Mouse (Mus musculus): ENCODE measurements around the gene Itgb4.

Itgb4 gene

DNA sequence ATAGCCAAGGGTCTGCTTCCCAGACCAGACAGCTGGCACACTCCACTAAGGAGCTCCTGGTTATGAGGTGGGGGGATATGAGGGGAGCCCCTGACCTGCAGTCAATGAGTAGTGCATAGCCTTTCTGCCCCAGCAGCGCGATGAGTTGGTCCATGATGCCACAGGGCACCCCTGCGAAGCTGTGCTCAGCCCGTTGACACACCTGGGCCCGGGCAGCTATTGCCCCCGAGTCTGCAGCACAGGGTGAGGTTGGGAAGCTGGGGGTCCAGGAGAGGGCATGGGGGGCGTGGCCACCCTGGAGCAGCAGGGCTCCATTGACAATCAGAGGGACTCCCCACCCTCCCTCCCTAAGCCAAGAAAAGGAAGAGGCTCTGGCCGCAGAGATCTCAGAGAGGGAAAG is 35.6 kb downstream of the Itgb4 start:
- ChIA-PET POLR2A (interaction anchor here in 3 of 4 experiments (0.5 to 13.1 kb wide), 19 partner anchors 9 to 141 kb away, joined by 3 to 392 read pairs (median 4); no protein-coding TSS in a partner anchor), CTCF (interaction anchor here (0.5 to 1.8 kb wide), 7 partner anchors 8 to 582 kb away, joined by 3 to 6 read pairs (median 4); no protein-coding TSS in a partner anchor)

DNA sequence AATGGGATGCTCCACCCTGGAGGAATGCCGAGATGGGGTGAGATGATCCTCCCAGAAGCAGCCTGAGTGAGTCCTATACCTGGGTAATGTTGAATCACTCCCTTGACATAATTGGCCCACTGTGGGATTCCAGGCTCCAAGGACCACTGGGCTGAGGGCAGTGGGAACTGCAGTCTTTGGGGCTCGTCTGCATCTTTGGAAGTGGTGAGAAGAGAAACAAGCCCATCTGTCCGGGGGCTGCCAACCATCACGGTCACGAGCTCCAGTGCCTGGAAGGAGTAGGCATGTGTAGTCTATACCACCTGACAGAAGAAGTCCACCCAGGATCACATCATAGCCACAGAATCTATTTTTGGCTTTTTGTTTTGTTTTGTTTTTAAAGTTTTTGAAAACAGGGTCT is 36.4 kb downstream of the Itgb4 start:
- ChIA-PET POLR2A (interaction anchor here (0.6 to 13.1 kb wide), 23 partner anchors 9 to 613 kb away, joined by 3 to 392 read pairs (median 6); partner anchors contain the start of genes Unk (in 2 of the 4), Recql5 (in 1 of the 4) and Sap30bp (in 1 of the 4)), CTCF (interaction anchor here in 3 of 4 experiments (0.6 to 2.5 kb wide), 8 partner anchors 9 to 197 kb away, joined by 3 to 14 read pairs (median 4); partner anchors contain the start of gene Caskin2 (in 1 of the 3))

DNA sequence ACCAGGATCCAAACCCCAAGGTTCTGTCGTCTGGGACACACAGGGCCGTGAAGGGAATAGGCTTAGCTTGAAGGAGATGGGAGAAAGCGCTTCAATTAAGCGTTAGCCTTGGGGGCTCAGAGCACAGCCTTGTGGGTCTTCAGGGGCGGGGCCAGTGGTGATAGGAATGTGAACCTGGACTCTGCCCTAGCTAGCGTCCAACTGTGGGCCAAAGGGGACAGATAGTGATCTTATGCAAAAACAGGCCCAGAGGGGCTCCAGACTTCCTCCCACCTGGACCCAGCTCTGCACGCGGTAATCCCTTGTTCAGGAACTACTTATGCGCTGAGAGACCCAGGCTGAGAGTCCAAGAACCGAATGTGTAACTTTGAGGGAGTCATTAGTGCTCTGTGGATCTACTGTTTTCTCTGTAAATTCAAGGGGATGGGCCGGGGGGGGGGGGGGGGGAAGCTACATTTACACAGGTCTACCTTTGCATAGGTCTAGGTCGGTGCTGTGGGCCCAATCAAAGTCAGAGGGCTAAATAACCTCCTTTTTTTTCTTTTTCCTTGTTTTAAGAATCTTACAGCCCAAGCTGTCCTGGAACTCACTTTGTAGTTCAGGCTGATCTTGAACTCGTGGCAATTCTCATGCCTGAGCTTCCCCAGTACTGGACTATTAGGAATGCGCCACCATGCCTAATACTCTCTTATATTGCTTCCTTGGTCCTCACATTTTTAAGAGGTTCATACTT is 37.2 kb downstream of the Itgb4 start:
- ChIA-PET POLR2A (interaction anchor here (0.5 to 13.1 kb wide), 74 partner anchors 8 to 613 kb away, joined by 3 to 392 read pairs (median 4); partner anchors contain the start of genes Recql5 (in 2 of the 4), Sap30bp (in 2 of the 4), Unk (in 2 of the 4) and Grb2 (in 1 of the 4)), CTCF (interaction anchor here (0.6 to 2.5 kb wide), 17 partner anchors 8 to 291 kb away, joined by 3 to 14 read pairs (median 5); partner anchors contain the start of genes Caskin2 (in 1 of the 4) and Mrpl38 (in 1 of the 4))

DNA sequence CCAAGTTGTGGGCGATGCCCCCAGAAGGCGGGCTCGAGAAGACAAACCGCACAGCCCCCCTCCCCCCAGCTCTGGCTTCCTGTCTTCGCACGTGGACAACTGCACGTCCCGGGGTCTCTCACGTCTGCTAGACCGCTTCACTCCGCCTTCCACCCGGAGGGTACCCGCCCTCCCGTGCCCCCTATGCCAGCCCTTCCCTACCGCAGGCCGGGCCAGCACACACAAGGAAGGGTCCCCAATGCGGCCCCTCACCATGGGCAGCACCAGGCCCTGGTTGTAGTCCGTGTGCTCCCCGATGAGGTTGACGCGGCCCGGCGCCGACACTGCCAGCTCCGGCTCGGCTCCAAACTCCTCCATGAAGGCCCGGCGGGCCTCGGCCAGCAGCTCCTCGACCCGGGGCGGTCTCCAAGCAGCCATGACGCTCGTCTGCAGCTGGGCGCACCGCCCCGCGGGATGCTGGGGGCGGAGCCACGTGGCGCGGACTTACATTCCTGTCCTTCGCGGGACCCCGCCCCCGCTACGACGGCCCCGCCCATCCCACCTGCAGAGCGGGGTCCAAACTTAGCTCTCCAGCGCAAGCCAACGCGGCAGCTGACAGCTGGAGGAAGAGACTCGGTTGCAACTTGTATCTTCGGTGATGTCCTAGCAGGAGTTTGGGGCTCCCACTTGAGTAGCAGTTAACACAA is 37.9 kb downstream of the Itgb4 start, which contains the start of gene Galk1:
Gene Galk1, minus strand, starts transcription at position 458 of the 686 bp plus-strand sequence.
- ChIA-PET CTCF (interaction anchor here (0.6 to 2.5 kb wide), 29 partner anchors 9 to 290 kb away, joined by 3 to 14 read pairs (median 4); partner anchors contain the start of genes Caskin2 (in 1 of the 4), Mrpl38 (in 1 of the 4) and Unk (in 1 of the 4)), POLR2A (interaction anchor here (0.5 to 13.1 kb wide), 91 partner anchors 8 to 664 kb away, joined by 3 to 392 read pairs (median 4); partner anchors contain the start of genes Unk (in 3 of the 4), Itgb4 (in 2 of the 4), Recql5 (in 2 of the 4) and Sap30bp (in 2 of the 4))

DNA sequence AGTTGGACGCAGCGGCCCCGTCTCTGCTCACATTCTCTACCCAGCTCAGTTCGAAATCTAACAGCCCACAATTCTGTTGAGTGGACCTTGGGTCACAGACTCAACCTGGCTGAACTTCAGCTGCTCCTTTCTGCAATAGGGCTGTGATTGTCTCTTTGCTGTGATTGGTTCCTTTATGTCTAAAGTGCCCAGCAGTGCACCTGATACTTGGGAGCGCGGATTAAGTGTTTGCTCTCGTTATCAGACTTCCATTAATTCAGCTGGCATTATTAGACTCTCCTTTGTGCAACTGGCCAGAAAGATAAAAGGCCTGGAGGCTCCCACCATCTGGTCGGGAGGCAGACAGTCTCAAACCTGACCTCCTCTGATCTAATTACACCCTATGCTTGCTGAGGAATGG is 40.3 kb downstream of the Itgb4 start:
- ChIA-PET POLR2A (interaction anchor here in 3 of 4 experiments (0.9 to 13.1 kb wide), 9 partner anchors 8 to 307 kb away, joined by 3 to 392 read pairs (median 10); partner anchors contain the start of genes Grb2 (in 1 of the 3) and Unk (in 1 of the 3)), CTCF (interaction anchor here in 1 of 4 experiments (0.6 to 0.8 kb wide), 2 partner anchors 26 to 520 kb away, joined by 3 to 4 read pairs; no protein-coding TSS in a partner anchor)

DNA sequence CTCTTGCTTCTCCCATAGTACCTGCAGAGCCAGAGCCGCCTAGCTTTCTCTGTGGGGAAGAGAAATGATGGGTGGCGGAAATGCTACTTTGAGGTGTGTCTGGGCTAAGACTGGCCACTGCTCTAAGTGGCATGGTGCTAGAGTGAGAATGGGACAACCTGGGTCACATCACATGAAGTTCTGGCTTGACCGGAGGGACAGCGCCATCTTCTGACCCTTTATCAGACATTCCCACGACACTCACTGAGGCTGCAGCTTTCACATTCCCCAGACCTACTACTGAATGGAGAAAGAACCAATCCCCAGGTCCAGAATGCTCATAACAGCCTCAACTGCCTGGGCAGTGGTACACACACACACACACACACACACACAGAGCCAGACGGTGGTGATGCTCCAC is 43.6 kb downstream of the Itgb4 start:
- ChIA-PET CTCF (interaction anchor here (0.5 to 2.4 kb wide), 45 partner anchors 9 to 457 kb away, joined by 3 to 21 read pairs (median 4); partner anchors contain the start of genes Smim5 (in 2 of the 4), Recql5 (in 1 of the 4) and Sap30bp (in 1 of the 4)), POLR2A (interaction anchor here (0.5 to 10.7 kb wide), 50 partner anchors 10 to 483 kb away, joined by 3 to 145 read pairs (median 4); partner anchors contain the start of genes Unk (in 2 of the 4), Mif4gd (in 1 of the 4), Mrpl38 (in 1 of the 4) and Recql5 (in 1 of the 4))

DNA sequence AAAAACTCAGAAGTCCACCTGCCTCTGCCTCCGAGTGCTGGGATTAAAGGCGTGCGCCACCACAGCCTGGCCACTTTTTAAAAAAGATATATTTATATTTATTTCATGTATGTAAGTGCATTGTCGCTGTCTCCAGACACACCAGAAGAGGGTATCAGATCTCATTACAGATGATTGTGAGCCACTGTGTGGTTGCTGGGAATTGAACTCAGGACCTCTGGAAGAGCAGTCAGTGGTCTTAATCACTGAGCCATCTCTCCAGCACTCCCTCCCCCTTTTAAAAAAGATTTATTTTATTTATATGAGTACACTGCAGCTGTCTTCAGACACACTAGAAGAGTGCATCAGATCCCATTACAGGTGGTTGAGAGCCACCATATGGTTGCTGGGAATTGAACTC is 44.4 kb downstream of the Itgb4 start:
- CTCF ChIA-PET = interaction anchor here (0.7 to 2.3 kb wide), 13 partner anchors 10 to 296 kb away, joined by 3 to 20 read pairs (median 5); partner anchors contain the start of gene Smim5 (in 2 of the 4)
- POLR2A ChIA-PET = interaction anchor here (0.6 to 10.7 kb wide), 32 partner anchors 7 to 484 kb away, joined by 3 to 145 read pairs (median 4); partner anchors contain the start of genes Unk (in 2 of the 4), Fbf1 (in 1 of the 4), Galk1 (in 1 of the 4) and Mif4gd (in 1 of the 4)

DNA sequence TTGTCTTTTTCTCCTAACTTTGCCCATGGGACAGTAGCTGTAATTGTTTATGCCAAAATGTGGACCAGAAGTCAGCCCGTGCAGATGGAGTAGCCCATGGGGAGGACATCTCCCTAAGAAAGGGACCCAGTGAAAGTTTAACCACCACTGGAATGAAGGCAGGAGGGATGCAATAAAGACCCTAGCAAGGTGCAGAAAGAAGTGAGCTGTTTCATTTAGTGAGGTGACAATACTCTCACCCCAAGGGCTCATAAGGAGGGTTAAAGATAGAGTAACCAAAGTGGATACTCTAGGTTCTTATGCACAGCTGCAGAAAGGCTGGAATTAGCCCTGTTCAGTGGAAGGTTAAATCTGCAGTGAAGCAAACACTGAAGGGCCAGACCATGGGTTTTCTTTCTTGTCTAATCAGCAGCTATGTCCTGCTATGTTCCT is 44.9 kb downstream of the Itgb4 start:
- CTCF ChIA-PET = interaction anchor here in 3 of 4 experiments (0.8 to 2.3 kb wide), 6 partner anchors 8 to 297 kb away, joined by 3 to 8 read pairs (median 4); no protein-coding TSS in a partner anchor
- POLR2A ChIA-PET = interaction anchor here (0.6 to 10.7 kb wide), 31 partner anchors 7 to 406 kb away, joined by 3 to 392 read pairs (median 4); partner anchors contain the start of genes Galk1 (in 3 of the 4), Unk (in 2 of the 4), Fbf1 (in 1 of the 4) and Mif4gd (in 1 of the 4)

DNA sequence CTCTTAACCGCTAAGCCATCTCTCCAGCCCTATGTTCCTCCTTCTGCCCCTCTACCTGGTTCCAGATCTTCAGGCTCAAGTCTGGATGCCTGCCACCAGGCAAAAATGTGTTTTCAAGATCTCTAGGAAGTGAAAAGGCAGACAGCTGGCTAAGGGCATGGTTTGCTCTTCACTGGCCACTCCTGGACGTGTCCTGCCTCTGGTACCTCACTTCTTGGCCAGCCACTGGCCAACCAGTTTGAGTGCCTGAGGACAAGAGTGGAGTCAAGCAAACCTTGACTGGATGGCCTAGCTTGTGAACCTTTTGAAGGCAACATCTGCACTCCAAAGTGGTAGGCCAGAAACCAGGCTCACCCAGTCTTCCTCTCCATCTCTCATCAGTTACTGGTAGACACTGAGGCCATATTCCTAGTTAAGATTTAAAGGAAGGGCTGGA is 45.5 kb downstream of the Itgb4 start:
- POLR2A ChIA-PET = interaction anchor here (0.6 to 10.7 kb wide), 51 partner anchors 8 to 407 kb away, joined by 3 to 392 read pairs (median 4); partner anchors contain the start of genes Galk1 (in 3 of the 4), Unk (in 3 of the 4), Fbf1 (in 1 of the 4) and Mif4gd (in 1 of the 4)
- CTCF ChIA-PET = interaction anchor here (0.6 to 2.3 kb wide), 16 partner anchors 9 to 426 kb away, joined by 3 to 9 read pairs (median 3); no protein-coding TSS in a partner anchor

DNA sequence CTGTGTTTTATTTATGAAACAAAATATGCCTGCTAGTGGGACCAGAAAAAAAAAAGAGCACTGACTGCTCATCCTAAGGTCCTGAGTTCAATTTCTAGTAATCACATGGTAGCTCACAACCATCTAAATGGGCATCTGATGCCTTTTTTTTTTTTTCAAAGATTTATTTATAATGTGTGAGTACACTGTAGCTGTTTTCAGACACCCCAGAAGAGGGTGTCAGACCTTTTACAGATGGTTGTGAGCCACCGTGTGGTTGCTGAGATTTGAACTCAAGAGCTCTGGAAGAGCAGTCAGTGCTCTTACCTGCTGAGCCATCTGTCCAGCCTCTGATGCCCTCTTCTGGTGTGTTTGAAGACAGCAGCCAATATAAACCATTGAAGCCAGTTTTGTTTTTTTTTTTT is 46.0 kb downstream of the Itgb4 start:
- POLR2A ChIA-PET = interaction anchor here (0.6 to 10.7 kb wide), 73 partner anchors 8 to 1750 kb away, joined by 3 to 392 read pairs (median 3); partner anchors contain the start of genes Galk1 (in 4 of the 4), Unk (in 3 of the 4), Recql5 (in 2 of the 4) and Sap30bp (in 2 of the 4)
- CTCF ChIA-PET = interaction anchor here (0.6 to 2.3 kb wide), 28 partner anchors 9 to 483 kb away, joined by 3 to 11 read pairs (median 3); partner anchors contain the start of gene Itgb4 (in 1 of the 4)

DNA sequence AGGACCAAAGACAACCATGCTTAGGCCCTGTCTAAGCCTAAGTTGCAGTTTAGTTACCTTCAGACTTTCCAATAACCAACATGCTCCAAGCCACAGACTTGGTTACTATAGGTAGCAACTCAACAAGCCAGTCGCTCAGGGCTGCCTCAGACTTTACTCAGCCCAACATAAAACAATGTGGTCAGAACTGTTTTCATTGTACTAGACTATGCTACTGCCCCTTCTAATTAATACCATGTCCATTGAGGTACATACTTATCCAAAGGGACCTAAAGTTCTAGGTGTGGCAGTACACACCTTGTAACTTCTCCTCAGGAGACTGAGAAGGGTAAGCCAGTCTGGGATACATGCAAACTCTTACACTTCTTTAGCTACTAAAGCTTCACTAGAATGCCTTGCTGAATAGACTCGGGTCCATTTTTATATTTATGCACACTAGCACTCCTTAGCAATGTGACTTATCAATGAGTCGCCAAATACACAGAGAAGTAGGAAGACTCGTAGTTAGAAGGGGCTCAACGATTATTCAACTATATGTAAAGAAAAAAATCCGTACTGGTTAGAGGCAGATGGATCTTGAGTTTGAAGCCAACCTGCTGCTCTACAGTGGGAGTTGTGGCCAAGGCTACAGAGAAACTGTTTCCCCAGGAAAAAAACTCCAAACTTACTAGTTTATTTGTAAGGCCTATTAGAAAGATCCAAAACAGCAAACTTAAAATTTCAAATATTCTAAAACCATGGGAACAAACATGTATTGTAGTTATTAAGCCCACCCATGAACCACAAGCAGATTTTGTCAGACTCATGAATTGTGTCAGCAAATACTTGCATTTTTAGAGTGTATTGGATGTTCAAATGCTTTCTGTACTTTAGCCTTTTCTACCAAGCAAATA is 47.1 kb downstream of the Itgb4 start:
- ChIA-PET CTCF (interaction anchor here (0.5 to 1.9 kb wide), 10 partner anchors 10 to 425 kb away, joined by 3 to 11 read pairs (median 5); partner anchors contain the start of gene Itgb4 (in 1 of the 4)), POLR2A (interaction anchor here (0.6 to 10.7 kb wide), 67 partner anchors 9 to 1749 kb away, joined by 3 to 392 read pairs (median 4); partner anchors contain the start of genes Galk1 (in 4 of the 4), Recql5 (in 3 of the 4), Sap30bp (in 3 of the 4) and Unk (in 3 of the 4))

DNA sequence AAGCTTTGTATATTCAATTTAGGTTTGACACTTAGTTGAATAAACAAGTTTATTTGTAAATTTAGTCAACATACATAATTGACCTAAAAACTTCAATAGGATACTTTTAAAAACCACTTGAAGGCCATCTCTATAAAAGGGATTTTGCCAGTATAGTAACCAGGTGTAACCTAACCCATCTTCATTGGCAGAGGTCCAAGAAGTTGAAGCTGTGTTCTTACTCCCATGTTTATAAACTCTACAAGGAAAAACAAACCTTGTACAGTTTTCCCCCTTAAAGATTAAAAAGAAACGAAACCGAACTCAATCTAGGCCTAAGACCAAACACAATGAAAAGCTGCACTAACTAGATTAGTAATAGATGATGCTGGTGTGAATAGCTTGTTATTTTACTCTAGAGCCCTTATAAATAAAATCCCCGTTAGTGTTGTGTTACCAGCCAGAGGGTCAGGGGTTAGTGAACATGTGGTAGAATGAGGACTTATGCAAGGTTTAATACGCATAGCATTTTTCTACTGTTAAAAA is 47.8 kb downstream of the Itgb4 start:
- CTCF ChIA-PET = interaction anchor here in 1 of 4 experiments (0.5 kb wide), 1 partner anchor 424 kb away, joined by 3 read pairs; no protein-coding TSS in a partner anchor

DNA sequence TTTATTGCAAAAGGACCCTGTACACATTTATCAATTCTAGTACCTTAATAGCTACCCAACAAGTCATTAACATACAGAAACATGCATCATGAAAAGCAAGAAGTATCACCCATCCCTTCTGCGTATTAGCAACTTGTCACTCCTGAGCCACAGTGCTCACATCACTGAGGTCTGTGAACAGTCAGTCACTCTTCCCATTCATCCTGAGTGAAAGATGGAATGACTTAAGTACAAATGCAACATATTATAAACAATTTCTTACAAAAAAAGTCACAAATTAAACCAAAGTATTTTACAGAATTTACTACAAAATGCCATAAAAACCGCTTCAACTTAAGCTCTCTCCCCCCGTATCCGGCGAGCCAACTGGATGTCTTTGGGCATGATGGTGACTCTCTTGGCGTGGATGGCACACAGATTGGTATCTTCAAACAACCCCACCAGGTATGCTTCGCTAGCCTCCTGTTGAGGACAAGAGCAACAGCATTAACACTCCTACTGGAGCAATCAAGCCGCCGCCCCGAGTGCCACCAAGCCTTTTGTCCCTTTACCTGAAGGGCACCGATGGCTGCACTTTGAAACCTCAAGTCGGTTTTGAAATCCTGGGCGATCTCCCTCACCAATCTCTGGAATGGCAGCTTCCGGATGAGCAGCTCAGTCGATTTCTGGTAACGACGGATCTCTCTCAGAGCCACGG is 48.7 kb downstream of the Itgb4 start:
- POLR2A ChIA-PET = interaction anchor here (0.5 to 10.7 kb wide), 64 partner anchors 8 to 459 kb away, joined by 3 to 392 read pairs (median 14); partner anchors contain the start of genes Galk1 (in 4 of the 4), Recql5 (in 3 of the 4), Sap30bp (in 3 of the 4) and Grb2 (in 2 of the 4)
- CTCF ChIA-PET = interaction anchor here in 2 of 4 experiments (0.6 to 1.8 kb wide), 2 partner anchors 35 to 385 kb away, joined by 3 read pairs; no protein-coding TSS in a partner anchor

More for the DNA sequence above, 47.8 kb downstream of the Itgb4 start:
- POLR2A ChIA-PET = interaction anchor here (0.7 to 10.7 kb wide), 35 partner anchors 8 to 394 kb away, joined by 3 to 392 read pairs (median 4); partner anchors contain the start of genes Galk1 (in 3 of the 4), Unk (in 3 of the 4), Recql5 (in 2 of the 4) and Sap30bp (in 2 of the 4)

DNA sequence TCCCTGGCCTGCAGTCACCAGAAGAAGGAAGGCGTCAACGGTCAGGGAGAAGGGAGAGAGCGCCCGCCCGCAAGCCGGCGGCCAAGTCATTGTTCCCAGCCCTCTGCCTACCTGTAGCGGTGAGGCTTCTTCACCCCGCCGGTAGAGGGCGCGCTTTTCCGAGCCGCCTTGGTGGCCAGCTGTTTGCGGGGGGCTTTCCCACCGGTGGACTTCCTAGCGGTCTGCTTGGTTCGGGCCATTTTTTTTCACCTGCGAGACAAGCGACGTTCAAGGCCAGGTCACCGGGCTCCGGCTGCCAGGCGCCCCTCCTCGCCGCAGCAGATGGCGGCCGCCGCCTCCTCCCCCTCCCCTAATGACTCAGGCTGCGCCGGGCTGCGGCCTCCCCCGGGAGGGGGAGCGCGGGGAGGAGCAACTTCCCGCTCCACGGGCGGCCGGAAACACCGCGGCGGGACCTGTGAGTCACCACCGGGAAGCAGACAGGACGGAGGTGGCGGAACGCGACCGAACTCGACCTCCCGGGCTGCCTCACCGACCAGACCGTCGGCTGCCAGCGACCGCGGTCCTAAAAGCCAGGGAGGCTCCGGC is 49.4 kb downstream of the Itgb4 start:
- ChIA-PET POLR2A (interaction anchor here (0.5 to 10.7 kb wide), 217 partner anchors 9 to 1459 kb away, joined by 3 to 392 read pairs (median 7); partner anchors contain the start of genes Galk1 (in 4 of the 4), Itgb4 (in 3 of the 4), Mrpl38 (in 3 of the 4) and Recql5 (in 3 of the 4)), CTCF (interaction anchor here in 1 of 4 experiments (0.8 to 1.8 kb wide), 10 partner anchors 12 to 392 kb away, joined by 3 to 13 read pairs (median 4); partner anchors contain the start of genes Galk1 and Mrpl38)

Measured in embryonic stem cell, embryonic (primary cell).